Mouse (Mus musculus): ENCODE data around the gene Tanc1.

Tanc1 gene

GRCm38 (mm10) chr2:59757015-59757414 lies 145.2 kb downstream of the Tanc1 start:
- no peak for DNase-seq (ENCODE audit: low spot score)

DNA sequence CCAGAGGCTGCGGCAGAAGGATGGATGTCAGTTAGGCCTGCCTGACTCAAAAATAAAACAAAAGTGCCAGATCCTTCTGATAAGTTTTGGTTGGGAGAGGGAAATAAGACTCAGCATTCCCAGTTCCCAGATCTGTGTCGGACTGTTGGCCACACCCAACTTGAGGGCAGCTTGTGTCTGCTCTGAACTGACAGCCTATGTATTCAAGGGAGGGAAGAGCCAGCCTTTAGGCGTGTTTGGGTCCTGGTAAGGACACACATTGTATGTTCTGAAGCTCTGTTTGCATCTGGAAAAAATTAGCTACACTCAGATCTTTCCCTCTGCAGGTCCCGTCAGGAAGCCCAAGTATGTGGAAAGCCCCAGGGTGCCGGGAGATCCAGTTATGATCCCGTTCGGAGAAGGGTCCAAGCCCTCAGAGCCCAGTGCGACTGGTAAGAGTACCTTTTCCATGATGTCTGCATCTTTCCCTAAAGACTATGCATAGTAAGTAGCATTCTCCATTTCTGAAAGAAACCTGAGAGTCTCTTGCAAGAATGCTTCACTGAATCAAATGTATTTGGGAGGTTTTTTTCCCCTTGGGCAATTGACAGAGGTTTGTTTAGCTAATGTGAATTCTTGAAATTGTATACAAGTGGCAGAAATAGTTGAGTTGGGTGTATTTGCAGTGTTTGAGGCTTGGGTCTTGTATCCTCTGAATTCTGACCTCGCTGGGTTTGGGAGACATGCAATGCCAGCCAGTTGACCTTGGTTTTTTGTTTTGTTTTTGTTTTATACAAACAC lies 146.5 kb downstream of the Tanc1 start:
- DNase-seq (ENCODE audit: low spot score) = no peak

- DNase-seq (ENCODE audit: low spot score) = peak; percentile 43
Measured at GRCm38 (mm10) chr2:59760731-59761130, 148.9 kb downstream of the Tanc1 start.

GRCm38 (mm10) chr2:59761183-59761582 lies 149.3 kb downstream of the Tanc1 start:
- no peak for DNase-seq (ENCODE audit: low spot score)

GRCm38 (mm10) chr2:59762277-59762676 lies 150.4 kb downstream of the Tanc1 start:
- no peak for DNase-seq (ENCODE audit: low spot score)

- no peak for DNase-seq (ENCODE audit: low spot score)
Measured at GRCm38 (mm10) chr2:59765671-59766070, 153.8 kb downstream of the Tanc1 start.

GRCm38 (mm10) chr2:59767893-59768292 lies 156.1 kb downstream of the Tanc1 start:
- DNase-seq (ENCODE audit: low spot score) = no peak

GRCm38 (mm10) chr2:59768661-59769384 lies 157.0 kb downstream of the Tanc1 start:
- DNase-seq (ENCODE audit: low spot score) = no peak

- DNase-seq (ENCODE audit: low spot score) = no peak
Measured at GRCm38 (mm10) chr2:59769385-59769735, 157.5 kb downstream of the Tanc1 start.

- no peak for DNase-seq (ENCODE audit: low spot score)
Measured at GRCm38 (mm10) chr2:59771708-59772107, 159.9 kb downstream of the Tanc1 start.

- peak; percentile 69 for DNase-seq (ENCODE audit: low spot score)
Measured at GRCm38 (mm10) chr2:59772261-59772683, 160.4 kb downstream of the Tanc1 start.

GRCm38 (mm10) chr2:59774374-59774773 lies 162.5 kb downstream of the Tanc1 start:
- no peak for DNase-seq (ENCODE audit: low spot score)

DNA sequence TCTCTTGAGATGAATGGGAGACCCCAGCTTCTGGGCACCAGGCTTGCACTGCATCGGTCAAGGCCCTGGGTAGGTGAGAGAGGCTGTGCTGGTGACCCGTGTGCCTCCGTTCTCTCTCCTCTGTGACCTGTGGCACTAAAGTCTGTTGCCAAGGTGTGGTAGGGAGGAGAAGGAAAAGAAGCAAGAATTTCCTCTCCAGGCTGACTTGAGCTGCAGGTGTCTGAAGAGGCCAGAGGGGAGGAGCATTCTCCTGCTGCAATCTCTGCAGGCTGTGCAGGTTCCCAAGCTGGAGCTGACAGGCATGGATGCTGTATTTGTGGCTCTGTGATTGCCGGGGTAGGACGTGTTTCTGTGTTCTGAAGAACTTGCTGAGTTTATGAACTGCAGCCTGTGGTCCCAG lies 163.3 kb downstream of the Tanc1 start:
- DNase-seq (ENCODE audit: low spot score) = no peak

DNA sequence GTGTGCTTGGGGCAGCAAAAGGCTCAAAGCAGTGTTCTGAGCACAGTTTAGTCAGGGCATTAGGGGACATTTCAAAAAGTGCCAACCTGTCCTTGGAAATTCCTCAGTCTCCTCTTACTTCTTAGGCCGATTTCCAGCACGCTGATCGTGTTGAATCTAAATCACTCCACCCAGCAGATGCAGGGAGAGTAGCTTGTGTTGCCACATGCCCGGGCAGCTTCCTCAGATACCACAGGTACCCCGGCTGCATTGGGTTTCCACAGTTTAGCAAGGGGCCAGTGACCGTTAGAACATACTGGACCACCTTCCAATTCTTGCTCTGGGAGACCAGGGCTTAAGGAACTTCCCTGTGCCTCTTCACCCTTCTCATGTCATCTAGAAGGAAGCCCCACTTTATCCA lies 164.0 kb downstream of the Tanc1 start:
- DNase-seq (ENCODE audit: low spot score) = no peak

DNA sequence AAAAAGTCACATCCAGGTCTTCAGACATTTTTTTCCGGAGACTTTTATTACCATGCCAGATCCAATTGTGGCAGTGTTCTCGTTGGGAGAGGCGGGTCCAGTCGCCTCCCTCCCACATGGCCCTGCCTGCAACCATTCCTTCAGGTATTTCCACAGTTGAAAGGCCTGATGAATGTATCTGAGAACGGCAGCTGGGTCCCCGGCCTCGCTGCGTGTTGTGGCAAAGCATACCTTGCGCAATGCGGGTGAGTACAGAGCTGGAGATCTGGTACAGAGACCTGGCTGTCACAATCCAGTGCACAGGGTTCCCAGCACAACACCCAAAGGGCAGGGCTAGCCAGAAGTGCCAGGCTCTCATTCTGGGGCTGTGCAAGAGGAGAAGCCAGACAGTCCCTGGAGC lies 167.5 kb downstream of the Tanc1 start:
- DNase-seq (ENCODE audit: low spot score) = no peak

DNA sequence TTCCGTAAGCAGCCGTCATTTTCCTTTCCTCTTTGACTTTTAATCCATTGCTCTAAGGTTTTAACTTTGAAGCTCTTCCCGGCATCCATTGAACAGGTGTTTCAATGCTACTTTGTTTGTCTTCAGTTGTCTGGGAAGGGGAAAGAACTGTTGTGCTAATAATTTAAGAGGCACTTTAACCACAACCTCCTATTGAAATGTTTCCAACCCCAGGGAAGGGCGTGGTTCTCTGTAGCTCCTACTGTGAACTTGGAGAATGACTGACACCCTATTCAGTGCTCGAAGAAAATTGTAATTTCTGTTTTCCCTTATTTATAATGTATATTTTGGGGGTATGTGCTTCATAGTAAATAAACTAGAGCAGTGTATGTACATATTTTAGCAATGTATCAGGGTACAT lies 168.4 kb downstream of the Tanc1 start:
- DNase-seq (ENCODE audit: low spot score) = no peak

DNA sequence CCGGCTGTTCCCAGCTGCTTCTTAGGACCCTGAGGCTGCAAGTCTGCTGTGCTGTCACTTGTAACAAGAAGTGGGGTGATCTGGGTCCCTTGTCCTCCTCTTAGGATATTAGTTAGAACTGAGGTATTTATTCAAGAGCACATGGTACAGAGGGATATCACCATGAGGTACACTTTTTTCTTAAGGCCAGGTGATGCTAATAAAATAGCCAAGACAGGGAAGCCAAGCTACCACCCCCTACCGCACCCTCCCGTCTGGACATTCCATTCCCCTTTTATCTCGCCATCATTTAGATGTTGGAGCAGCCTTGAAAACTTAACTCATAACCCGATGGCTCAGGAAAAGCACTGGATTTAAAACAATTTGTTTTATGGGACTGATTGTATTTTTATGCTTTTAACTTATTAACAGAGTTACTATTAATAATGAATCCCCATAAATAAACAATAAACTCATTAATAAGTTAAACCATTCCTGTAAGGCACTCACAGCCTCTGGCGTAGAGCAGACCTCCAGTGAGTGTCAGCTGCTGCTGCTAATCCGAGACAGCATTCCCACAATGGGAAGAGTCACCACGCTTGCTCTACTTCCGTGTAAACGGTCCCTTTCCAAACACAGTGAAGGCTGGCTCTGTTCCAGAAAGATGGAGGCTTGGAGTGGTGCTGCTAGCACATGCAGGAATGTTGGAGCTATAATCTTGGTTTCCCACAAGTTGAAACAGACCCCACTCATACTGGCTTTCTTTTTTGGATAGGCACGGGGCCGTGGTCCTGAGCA lies 171.4 kb downstream of the Tanc1 start:
- no peak for DNase-seq (ENCODE audit: low spot score)

DNA sequence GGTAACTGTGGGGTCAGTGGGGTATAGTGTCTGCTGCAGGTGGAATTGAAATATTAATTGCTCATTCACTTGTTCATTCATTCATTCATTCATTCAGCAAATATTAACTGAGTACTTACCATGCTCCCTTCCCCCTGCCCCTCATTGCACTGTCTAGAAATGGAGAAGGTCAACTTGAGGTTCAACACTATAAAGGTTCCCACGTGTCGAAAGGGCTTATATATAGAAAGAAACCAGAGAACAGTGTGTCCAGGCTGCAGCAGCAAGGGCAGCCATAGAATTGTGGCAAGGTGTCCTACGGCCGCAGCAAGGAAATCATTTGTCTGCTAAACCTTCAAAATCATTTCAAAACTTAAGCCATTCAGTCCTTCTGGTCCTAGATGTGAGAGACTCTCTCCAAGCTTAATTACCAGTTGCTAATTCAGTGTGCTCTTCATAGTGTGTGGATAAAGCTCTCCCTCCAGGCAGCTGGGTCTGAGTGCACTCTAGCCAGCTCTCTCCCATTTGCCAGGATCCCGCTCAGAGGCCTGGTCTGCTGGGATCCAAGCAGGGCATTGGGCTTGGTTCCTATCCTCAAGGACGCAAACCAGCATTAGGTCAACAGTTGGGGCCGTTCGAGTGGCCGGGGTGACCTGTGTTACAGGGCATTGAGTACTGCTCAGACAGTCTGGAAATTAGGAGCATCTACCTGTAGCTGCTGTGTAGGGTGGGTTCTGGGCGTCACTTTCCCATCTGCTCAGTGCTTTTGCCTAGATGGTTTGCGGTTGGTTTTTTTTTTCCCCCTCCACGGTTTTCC lies 172.2 kb downstream of the Tanc1 start:
- no peak for DNase-seq (ENCODE audit: low spot score)

GRCm38 (mm10) chr2:59784628-59784883 lies 172.7 kb downstream of the Tanc1 start:
- no peak for DNase-seq (ENCODE audit: low spot score)

GRCm38 (mm10) chr2:59785597-59785996 lies 173.8 kb downstream of the Tanc1 start:
- DNase-seq (ENCODE audit: low spot score) = no peak

- DNase-seq (ENCODE audit: low spot score) = no peak
Measured at GRCm38 (mm10) chr2:59788704-59789500, 177.1 kb downstream of the Tanc1 start.
